Mouse (Mus musculus) cortical plate, adult 2 months (tissue): Measurements from ENCODE around the gene Nit1. TPM values are rescaled to one million over a fixed set of nuclear protein-coding genes. Genes with fewer than 3 reads are reported as not detected.

Experiments
- H3K27ac ChIP-seq: fragments of 200-500 bp; 2 replicates; pipeline ENCODE4 v1.5.1; 2012; ENCODE audit warnings: low read length, control low read depth, inconsistent platforms; ENCODE audit not compliant: insufficient read depth
- H3K4me1 ChIP-seq: fragments of 200-500 bp; 2 replicates; pipeline ENCODE4 v1.6.1; 2011; ENCODE audit warnings: low read length; ENCODE audit not compliant: control insufficient read depth, insufficient read depth
- H3K4me3 ChIP-seq: fragments of 200-500 bp; 2 replicates; pipeline ENCODE4 v1.5.1; 2011; ENCODE audit warnings: mild to moderate bottlenecking, low read length, control low read depth; ENCODE audit not compliant: insufficient read depth
- CTCF ChIP-seq: fragments of 200-500 bp; IDR thresholded peaks from 2 replicates; pipeline ENCODE4 v1.5.1; 2011; ENCODE audit warnings: mild to moderate bottlenecking, control low read depth, low read length; ENCODE audit not compliant: insufficient read depth; ENCODE audit errors: extremely low read depth
- POLR2A ChIP-seq: fragments of 200-500 bp; IDR thresholded peaks from 2 replicates; pipeline ENCODE4 v1.6.1; 2011; ENCODE audit warnings: mild to moderate bottlenecking, low read length, control low read depth; ENCODE audit not compliant: insufficient read depth; ENCODE audit errors: extremely low read depth
- polyA plus RNA-seq: library from polyadenylated mRNA; depleted of rRNA; stranded (reverse); fragments of >200 nt; gene quantifications from 2 replicates; pipeline ENCODE4 v1.2.3, GENCODE M21; 2012

Gene Nit1
- polyA plus RNA-seq, 1 experiment, result 71.3 TPM

GRCm38 (mm10) chr1:171375646-171376097 is 30.2 kb upstream of the Nit1 start:
- no peak overlapping the region for H3K4me3 ChIP-seq
- H3K27ac ChIP-seq, result no peak overlapping the region
- no peaks in the 10 kb centered on the region for H3K4me1 ChIP-seq
- no peak for TF ChIP-seq CTCF
- no peak for TF ChIP-seq POLR2A

- Histone ChIP-seq H3K27ac (no peak overlapping the region), H3K4me1 (no peaks in the 10 kb centered on the region), H3K4me3 (no peak overlapping the region)
- TF ChIP-seq CTCF (no peak), POLR2A (no peak)
Measured at GRCm38 (mm10) chr1:171373946-171374345, 28.5 kb upstream of the Nit1 start.

- Histone ChIP-seq H3K27ac (no peak overlapping the region), H3K4me1 (no peaks in the 10 kb centered on the region), H3K4me3 (no peak overlapping the region)
- TF ChIP-seq POLR2A (no peak), CTCF (no peak)
Measured at GRCm38 (mm10) chr1:171372880-171373279, 27.4 kb upstream of the Nit1 start.

GRCm38 (mm10) chr1:171369845-171370556 is 24.6 kb upstream of the Nit1 start, which contains the start of gene Nectin4:
TSS of gene Nectin4 (plus strand) at chr1:171370099.
- no peaks in the 10 kb centered on the region for H3K4me1 ChIP-seq
- TF ChIP-seq POLR2A, result no peak
- TF ChIP-seq CTCF, result no peak
- H3K4me3 ChIP-seq, result no peak within 1 kb of the TSS
- no peak within 1 kb of the TSS for H3K27ac ChIP-seq

GRCm38 (mm10) chr1:171365934-171366333 is 20.5 kb upstream of the Nit1 start:
- H3K27ac ChIP-seq, result no peak overlapping the region

GRCm38 (mm10) chr1:171361106-171362103 is 16.0 kb upstream of the Nit1 start:
- Histone ChIP-seq H3K4me3 (peak overlapping the region; percentile 61), H3K4me1 (0 out of 2 replicates have a peak, but pooled peaks cover 1% of the 10 kb centered on the region), H3K27ac (peak overlapping the region; percentile 80)
- TF ChIP-seq CTCF, result peak; percentile 91
- no peak for TF ChIP-seq POLR2A

More at GRCm38 (mm10) chr1:171365934-171366333, 20.5 kb upstream of the Nit1 start:
- H3K4me3 ChIP-seq, result no peak overlapping the region
- 0 out of 2 replicates have a peak, but pooled peaks cover 1% of the 10 kb centered on the region for H3K4me1 ChIP-seq
- TF ChIP-seq CTCF (no peak), POLR2A (no peak)

GRCm38 (mm10) chr1:171360656-171361055 is 15.2 kb upstream of the Nit1 start, which contains the start of gene Klhdc9:
TSS of gene Klhdc9 (minus strand) at chr1:171360798.
- peak within 1 kb of the TSS; percentile 80 for H3K27ac ChIP-seq
- 0 out of 2 replicates have a peak, but pooled peaks cover 1% of the 10 kb centered on the region for H3K4me1 ChIP-seq
- TF ChIP-seq POLR2A (peak; percentile 82), CTCF (no peak)
- H3K4me3 ChIP-seq, result peak within 1 kb of the TSS; percentile 61

- Histone ChIP-seq H3K4me1 (0 out of 2 replicates have a peak, but pooled peaks cover 1% of the 10 kb centered on the region), H3K4me3 (peak overlapping the region; percentile 61), H3K27ac (peak overlapping the region; percentile 53)
- TF ChIP-seq POLR2A (0 out of 2 replicates have a peak, but pooled peaks have one; percentile 7), CTCF (no peak)
Measured at GRCm38 (mm10) chr1:171360253-171360652, 14.8 kb upstream of the Nit1 start.

GRCm38 (mm10) chr1:171358421-171358820 is 13.0 kb upstream of the Nit1 start:
- Histone ChIP-seq H3K4me3 (no peak overlapping the region), H3K4me1 (0 out of 2 replicates have a peak, but pooled peaks cover 1% of the 10 kb centered on the region), H3K27ac (0 out of 2 replicates have a peak overlapping the region, but pooled peaks have one; percentile 60)
- TF ChIP-seq CTCF (peak; percentile 49), POLR2A (no peak)
